Mouse (Mus musculus): ENCODE results near the gene Gm5726. TPM values are rescaled to one million over a fixed set of nuclear protein-coding genes. Genes with fewer than 3 reads are reported as not detected.
"Not testable (repeated sequence)": the region's sequence is repeated elsewhere in the genome, so short reads cannot be mapped to it uniquely, and the experiment has no call there.

Gene Gm5726
- polyA plus RNA-seq (2015; fragmentation: Nextera tagmentation; extraction: Ambion mirVana) = not detected in 2 replicates

DNA sequence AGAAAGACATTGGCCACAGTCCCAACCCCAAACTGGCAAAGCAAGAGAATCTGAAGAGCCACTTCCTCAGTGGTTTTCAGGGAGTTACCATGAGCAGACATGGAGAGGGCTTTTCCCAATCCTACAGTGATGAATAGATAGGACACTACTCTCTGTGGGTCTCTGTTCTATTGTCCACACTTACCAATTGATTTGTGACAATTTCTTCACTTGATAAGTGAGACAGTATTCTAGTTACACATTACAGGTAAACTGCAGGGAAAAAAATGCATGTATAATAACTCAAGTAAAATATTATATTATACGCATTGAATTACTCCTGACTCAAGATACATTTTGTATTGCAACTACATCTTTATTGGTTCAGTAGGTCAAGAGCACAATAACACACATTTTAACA, at the start of gene Gm5726:
Gene Gm5726, minus strand, starts transcription at position 101 of the 400 bp plus-strand sequence.
- no CpG with 5 or more reads among the region's 1 CpGs for WGBS

GRCm38 (mm10) chr7:20576141-20576540, 30.6 kb upstream of the Gm5726 start, which contains the start of gene Gm4141:
Gene Gm4141 (minus strand): TSS chr7:20576241.
- ATAC-seq = not testable (repeated sequence)

More for the DNA sequence above, at the start of gene Gm5726:
- H3K9ac ChIP-seq (ENCODE audit: low read depth, low read length); H3K4me2 ChIP-seq (ENCODE audit: low read depth, low read length); H3K9me3 ChIP-seq (ENCODE audit: control insufficient read depth, low read length); H3K4me3 ChIP-seq (ENCODE audit: low read length); ATAC-seq; H3K36me3 ChIP-seq (ENCODE audit: control insufficient read depth, insufficient read depth, low read length); H3K4me1 ChIP-seq (ENCODE audit: control insufficient read depth, insufficient read depth, low read length); H3K27ac ChIP-seq (ENCODE audit: low read length); H3K27me3 ChIP-seq (replicated peaks; ENCODE audit: control insufficient read depth, insufficient read depth, low read length): not testable (repeated sequence)

GRCm38 (mm10) chr7:20533537-20533936, 12.0 kb downstream of the Gm5726 start, which contains the start of gene Vmn1r104:
Gene Vmn1r104 (plus strand): TSS chr7:20533837.
- not testable (repeated sequence) for H3K27me3 ChIP-seq (replicated peaks; ENCODE audit: control insufficient read depth, insufficient read depth, low read length); H3K9me3 ChIP-seq (ENCODE audit: control insufficient read depth, low read length); H3K4me3 ChIP-seq (ENCODE audit: low read length); ATAC-seq; H3K4me2 ChIP-seq (ENCODE audit: low read depth, low read length); H3K9ac ChIP-seq (ENCODE audit: low read depth, low read length); H3K27ac ChIP-seq (ENCODE audit: low read length); H3K36me3 ChIP-seq (ENCODE audit: control insufficient read depth, insufficient read depth, low read length); H3K4me1 ChIP-seq (ENCODE audit: control insufficient read depth, insufficient read depth, low read length)
- no CpG with 5 or more reads among the region's 3 CpGs for WGBS

More at GRCm38 (mm10) chr7:20576141-20576540, 30.6 kb upstream of the Gm5726 start, which contains the start of gene Gm4141:
- H3K9ac ChIP-seq (ENCODE audit: low read depth, low read length); H3K4me2 ChIP-seq (ENCODE audit: low read depth, low read length); H3K9me3 ChIP-seq (ENCODE audit: control insufficient read depth, low read length); H3K27ac ChIP-seq (ENCODE audit: low read length); H3K4me3 ChIP-seq (ENCODE audit: low read length); H3K36me3 ChIP-seq (ENCODE audit: control insufficient read depth, insufficient read depth, low read length); H3K4me1 ChIP-seq (ENCODE audit: control insufficient read depth, insufficient read depth, low read length); H3K27me3 ChIP-seq (replicated peaks; ENCODE audit: control insufficient read depth, insufficient read depth, low read length): not testable (repeated sequence)
- no CpG with 5 or more reads among the region's 3 CpGs for WGBS

DNA sequence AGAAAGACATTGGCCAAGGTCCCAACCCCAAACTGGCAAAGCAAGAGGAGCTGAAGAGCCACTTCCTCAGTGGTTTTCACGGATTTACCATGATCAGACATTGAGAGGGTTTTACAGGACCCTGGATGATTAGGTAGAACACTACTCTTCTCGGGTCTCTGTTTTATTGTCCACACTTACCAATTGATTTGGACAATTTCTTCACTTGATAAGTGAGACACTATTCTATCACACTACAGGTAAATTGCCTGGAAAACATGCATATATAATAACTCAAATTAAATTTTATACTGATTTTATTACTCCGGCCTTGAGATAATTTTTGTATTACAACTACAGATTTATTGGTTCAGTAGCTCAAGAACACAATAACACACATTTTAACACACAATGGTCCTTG, 35.1 kb downstream of the Gm5726 start, which contains the start of gene Vmn1r103:
Gene Vmn1r103, minus strand, starts transcription at position 101 of the 400 bp plus-strand sequence.
- WGBS = no CpG with 5 or more reads among the region's 3 CpGs
- H3K4me2 ChIP-seq (ENCODE audit: low read depth, low read length); H3K9me3 ChIP-seq (ENCODE audit: control insufficient read depth, low read length); H3K4me3 ChIP-seq (ENCODE audit: low read length); H3K27me3 ChIP-seq (replicated peaks; ENCODE audit: control insufficient read depth, insufficient read depth, low read length); H3K9ac ChIP-seq (ENCODE audit: low read depth, low read length); H3K4me1 ChIP-seq (ENCODE audit: control insufficient read depth, insufficient read depth, low read length); ATAC-seq; H3K27ac ChIP-seq (ENCODE audit: low read length); H3K36me3 ChIP-seq (ENCODE audit: control insufficient read depth, insufficient read depth, low read length): not testable (repeated sequence)

Other genes with a start within 250 kb of the Gm5726 start
- gene Gm4133, start 211.7 kb downstream of the Gm5726 start, polyA plus RNA-seq (2015; fragmentation: Nextera tagmentation; extraction: Ambion mirVana) = not detected in 2 replicates
- gene Gm5728, start 170.3 kb downstream of the Gm5726 start, polyA plus RNA-seq (2015; fragmentation: Nextera tagmentation; extraction: Ambion mirVana) = not detected in 2 replicates
- gene Vmn1r100, start 127.8 kb downstream of the Gm5726 start, polyA plus RNA-seq (2015; fragmentation: Nextera tagmentation; extraction: Ambion mirVana) = not detected in 2 replicates
- gene Vmn1r101, start 103.2 kb downstream of the Gm5726 start, polyA plus RNA-seq (2015; fragmentation: Nextera tagmentation; extraction: Ambion mirVana) = not detected in 2 replicates
- not detected in 2 replicates for gene Gm10670, start 70.8 kb downstream of the Gm5726 start, polyA plus RNA-seq (2015; fragmentation: Nextera tagmentation; extraction: Ambion mirVana)
- gene Vmn1r103, start 35.2 kb downstream of the Gm5726 start, polyA plus RNA-seq (2015; fragmentation: Nextera tagmentation; extraction: Ambion mirVana) = not detected in 2 replicates
- gene Vmn1r104, start 11.9 kb downstream of the Gm5726 start, polyA plus RNA-seq (2015; fragmentation: Nextera tagmentation; extraction: Ambion mirVana) = not detected in 2 replicates
- not detected in 2 replicates for gene Gm4141, start 30.5 kb upstream of the Gm5726 start, polyA plus RNA-seq (2015; fragmentation: Nextera tagmentation; extraction: Ambion mirVana)
- not detected in 2 replicates for gene Gm4513, start 53.3 kb upstream of the Gm5726 start, polyA plus RNA-seq (2015; fragmentation: Nextera tagmentation; extraction: Ambion mirVana)
- not detected in 2 replicates for gene Vmn1r107, start 123.2 kb upstream of the Gm5726 start, polyA plus RNA-seq (2015; fragmentation: Nextera tagmentation; extraction: Ambion mirVana)
- gene Vmn1r111, start 157.5 kb upstream of the Gm5726 start, polyA plus RNA-seq (2015; fragmentation: Nextera tagmentation; extraction: Ambion mirVana) = not detected in 2 replicates
- not detected in 2 replicates for gene Gm10668, start 184.9 kb upstream of the Gm5726 start, polyA plus RNA-seq (2015; fragmentation: Nextera tagmentation; extraction: Ambion mirVana)
- gene Vmn1r112, start 225.4 kb upstream of the Gm5726 start, polyA plus RNA-seq (2015; fragmentation: Nextera tagmentation; extraction: Ambion mirVana) = not detected in 2 replicates
- not detected in 2 replicates for gene Vmn1r113, start 241.5 kb upstream of the Gm5726 start, polyA plus RNA-seq (2015; fragmentation: Nextera tagmentation; extraction: Ambion mirVana)

Data from intestine, embryonic 16.5 days (tissue).